ENCODE assay signal across 9 mouse cellular contexts in genomic region chr17:51583277-51583676, GRCm38 (mm10).
A peak's percentile ranks its signal among the peaks of the same experiment; 100 is the strongest.
DNase-seq lines count a peak whose midpoint lies in the region; ATAC-seq and TF ChIP-seq lines count a peak whose summit lies in the region.
"Had no signal": no experiment of that assay in that cellular context is flagged by ENCODE, and none has a peak within 500 bp of the region (broad histone marks: within the 10 kb centered on the region; RNA-seq: fewer than 3 reads in every experiment).

No protein-coding gene starts in this region.

- 81% methylated on average over 15 of the region's 15 CpGs for WGBS in hindbrain, embryonic 14.5 days
- 88% methylated on average over 15 of the region's 15 CpGs for WGBS in hindbrain, embryonic 11.5 days
- WGBS in lung, embryonic 14.5 days: 49% methylated on average over 15 of the region's 15 CpGs
- WGBS in thymus, adult 2 months: 93% methylated on average over 15 of the region's 15 CpGs

- intact Hi-C loops in gastrocnemius, postnatal 14 days (cut with DNase I; ENCODE audit: low total_unique reads): no loop called here

- H3K27ac ChIP-seq in hindbrain, embryonic 14.5 days: peak overlapping the region; percentile 52
- no peak overlapping the region for H3K27ac ChIP-seq in hindbrain, embryonic 11.5 days (ENCODE audit: low read depth, low read length)
- no peak overlapping the region for H3K27ac ChIP-seq in lung, embryonic 14.5 days (ENCODE audit: low read depth)
- no peak overlapping the region for H3K27ac ChIP-seq in thymus, adult 2 months (ENCODE audit: control insufficient read depth, insufficient read depth, low read length)
- H3K27ac ChIP-seq: embryonic facial prominence, embryonic 15.5 days had no signal

- peaks cover 6% of the 10 kb centered on the region; the same call in 1 of the 2 replicates for H3K4me1 ChIP-seq in hindbrain, embryonic 14.5 days (replicated peaks; ENCODE audit: control insufficient read depth, insufficient read depth, low read length)
- H3K4me1 ChIP-seq in hindbrain, embryonic 11.5 days (replicated peaks; ENCODE audit: control insufficient read depth, insufficient read depth, low read length): no peaks in the 10 kb centered on the region
- H3K4me1 ChIP-seq in lung, embryonic 14.5 days (ENCODE audit: insufficient read depth): no peaks in the 10 kb centered on the region
- H3K4me1 ChIP-seq in thymus, adult 2 months (replicated peaks; ENCODE audit: control insufficient read depth, insufficient read depth, low read length): no peaks in the 10 kb centered on the region
- H3K4me1 ChIP-seq: embryonic facial prominence, embryonic 15.5 days had no signal

- no peaks in the 10 kb centered on the region for H3K79me3 ChIP-seq in C2C12 (ENCODE audit: low read depth)

- H3K79me2 ChIP-seq in C2C12 (ENCODE audit: control insufficient read depth, insufficient read depth): no peaks in the 10 kb centered on the region

- no peak for DNase-seq in hindbrain, embryonic 14.5 days (ENCODE audit: low spot score)
- DNase-seq in hindbrain, embryonic 11.5 days (ENCODE audit: low spot score): no peak
- peak; percentile 52 for DNase-seq in gastrocnemius, postnatal 14 days
- peak; percentile 52 for DNase-seq in lung, embryonic 14.5 days
- DNase-seq in embryo, embryonic 10.5 days (ENCODE audit: low spot score): no peak
- DNase-seq in thymus, adult 2 months: no peak

- no peak overlapping the region for H3K4me2 ChIP-seq in hindbrain, embryonic 14.5 days (replicated peaks)
- no peak overlapping the region for H3K4me2 ChIP-seq in hindbrain, embryonic 11.5 days (replicated peaks; ENCODE audit: low read depth, low read length)
- no peak overlapping the region for H3K4me2 ChIP-seq in lung, embryonic 14.5 days
- H3K4me2 ChIP-seq: embryonic facial prominence, embryonic 15.5 days had no signal

- no peak overlapping the region for H3K9ac ChIP-seq in hindbrain, embryonic 14.5 days
- H3K9ac ChIP-seq in hindbrain, embryonic 11.5 days (ENCODE audit: low read depth, low read length): no peak overlapping the region
- no peak overlapping the region for H3K9ac ChIP-seq in lung, embryonic 14.5 days
- H3K9ac ChIP-seq: embryonic facial prominence, embryonic 15.5 days had no signal

- H3K9me3 ChIP-seq in hindbrain, embryonic 14.5 days (ENCODE audit: control insufficient read depth, low read length): no peaks in the 10 kb centered on the region
- no peaks in the 10 kb centered on the region for H3K9me3 ChIP-seq in hindbrain, embryonic 11.5 days (ENCODE audit: control insufficient read depth, low read length)
- no peaks in the 10 kb centered on the region for H3K9me3 ChIP-seq in lung, embryonic 14.5 days (ENCODE audit: low read depth, low read length)
- H3K9me3 ChIP-seq: embryonic facial prominence, embryonic 15.5 days had no signal

- ATAC-seq in hindbrain, embryonic 14.5 days (ENCODE audit: low FRiP score): no peak
- ATAC-seq in hindbrain, embryonic 11.5 days (ENCODE audit: low FRiP score): no peak
- peak; percentile 54; the same call in 1 of the 2 replicates for ATAC-seq in lung, embryonic 14.5 days (ENCODE audit: insufficient read depth)
- no peak for ATAC-seq in cerebellum, adult (ENCODE audit: insufficient number of reproducible peaks, low FRiP score, low TSS enrichment)

- no peak for TF ChIP-seq CTCF in C2C12 (IDR thresholded peaks at IDR 0.05; ENCODE audit: control insufficient read depth, insufficient read depth, insufficient read length)
- no peak for TF ChIP-seq CTCF in lung, embryonic 14.5 days (IDR thresholded peaks at IDR 0.05; ENCODE audit: low read depth)
- TF ChIP-seq CTCF in thymus, adult 2 months (IDR thresholded peaks at IDR 0.05; ENCODE audit: borderline replicate concordance, control insufficient read depth, extremely low read depth, insufficient read depth, low read length, poor library complexity): no peak

- no peak overlapping the region for H3K4me3 ChIP-seq in hindbrain, embryonic 14.5 days (replicated peaks; ENCODE audit: low read length)
- H3K4me3 ChIP-seq in hindbrain, embryonic 11.5 days (ENCODE audit: low read depth, low read length): no peak overlapping the region
- H3K4me3 ChIP-seq in C2C12 (ENCODE audit: insufficient read depth, poor library complexity, severe bottlenecking): no peak overlapping the region
- no peak overlapping the region for H3K4me3 ChIP-seq in lung, embryonic 14.5 days (ENCODE audit: low read depth, low read length)
- no peak overlapping the region for H3K4me3 ChIP-seq in thymus, adult 2 months (ENCODE audit: control insufficient read depth, insufficient read depth, low read length)
- H3K4me3 ChIP-seq: embryonic facial prominence, embryonic 15.5 days had no signal

- H3K36me3 ChIP-seq in hindbrain, embryonic 14.5 days (replicated peaks; ENCODE audit: control insufficient read depth, insufficient read depth): no peaks in the 10 kb centered on the region
- H3K36me3 ChIP-seq in hindbrain, embryonic 11.5 days (ENCODE audit: control insufficient read depth, insufficient read depth, low read length): no peaks in the 10 kb centered on the region
- no peaks in the 10 kb centered on the region for H3K36me3 ChIP-seq in C2C12 (ENCODE audit: control insufficient read depth, insufficient read depth)
- H3K36me3 ChIP-seq in lung, embryonic 14.5 days (ENCODE audit: insufficient read depth): no peaks in the 10 kb centered on the region
- no peaks in the 10 kb centered on the region for H3K36me3 ChIP-seq in thymus, adult 2 months (ENCODE audit: control insufficient read depth, insufficient read depth, low read length)
- H3K36me3 ChIP-seq: embryonic facial prominence, embryonic 15.5 days had no signal

- H3K27me3 ChIP-seq in hindbrain, embryonic 14.5 days (ENCODE audit: control insufficient read depth, insufficient read depth, low read length): no peaks in the 10 kb centered on the region
- H3K27me3 ChIP-seq in hindbrain, embryonic 11.5 days (ENCODE audit: control insufficient read depth, insufficient read depth, low read length): no peaks in the 10 kb centered on the region
- H3K27me3 ChIP-seq in C2C12 (ENCODE audit: control insufficient read depth, insufficient read depth, insufficient read length): no peaks in the 10 kb centered on the region
- H3K27me3 ChIP-seq in lung, embryonic 14.5 days (ENCODE audit: insufficient read depth, low read length): no peaks in the 10 kb centered on the region
- H3K27me3 ChIP-seq in thymus, adult 2 months (ENCODE audit: control insufficient read depth, insufficient read depth, low read length): no peaks in the 10 kb centered on the region
- H3K27me3 ChIP-seq: embryonic facial prominence, embryonic 15.5 days had no signal

- TF ChIP-seq POLR2A in thymus, adult 2 months (IDR thresholded peaks at IDR 0.05; ENCODE audit: control insufficient read depth, extremely low read depth, insufficient read depth, low read length, poor library complexity): no peak

- no peak overlapping the region for H3ac ChIP-seq in C2C12 (ENCODE audit: control insufficient read depth, insufficient read length, low read depth)

TF ChIP-seq in C2C12, 6 proteins besides CTCF, POLR2A, EP300 and RAD21:
- TF ChIP-seq CEBPB (IDR thresholded peaks at IDR 0.05; ENCODE audit: low read depth): no peak
- peak; percentile 54 for TF ChIP-seq MAX (IDR thresholded peaks at IDR 0.05)
- no peak for TF ChIP-seq MYOG (IDR thresholded peaks at IDR 0.05; ENCODE audit: control insufficient read depth, extremely low read depth, insufficient read length)
- TF ChIP-seq USF1 (IDR thresholded peaks at IDR 0.05; ENCODE audit: low read depth): peak; percentile 43
- TF ChIP-seq MYOD1 (IDR thresholded peaks at IDR 0.05; ENCODE audit: control insufficient read depth, insufficient read length, low read depth): peak; percentile 97
- TF ChIP-seq FOSL1 (IDR thresholded peaks at IDR 0.05; ENCODE audit: insufficient read depth, low read length, poor library complexity, severe bottlenecking): peak; percentile 12

Comparison
In these comparisons a context has a peak if more than half of its experiments do, and no peak if none do; other contexts are left out.
1. DNase-seq: peak in gastrocnemius, postnatal 14 days (single experiment) and lung, embryonic 14.5 days (single experiment); none in hindbrain, embryonic 14.5 days (single experiment), hindbrain, embryonic 11.5 days (single experiment), embryo, embryonic 10.5 days (single experiment) and thymus, adult 2 months (single experiment).